Mouse (Mus musculus) olfactory bulb, adult 2 months (tissue): ENCODE results near the gene Cpm.

Source experiments
- CTCF ChIP-seq: fragments of 200-500 bp; IDR thresholded peaks from 2 replicates; pipeline ENCODE4 v1.5.1; 2012; ENCODE audit warnings: low read depth, mild to moderate bottlenecking, low read length, moderate library complexity; ENCODE audit not compliant: insufficient read depth
- POLR2A ChIP-seq: fragments of 200-500 bp; IDR thresholded peaks from 2 replicates; pipeline ENCODE4 v1.6.1; 2012; ENCODE audit warnings: mild to moderate bottlenecking, low read depth, low read length, moderate library complexity; ENCODE audit not compliant: insufficient read depth

DNA sequence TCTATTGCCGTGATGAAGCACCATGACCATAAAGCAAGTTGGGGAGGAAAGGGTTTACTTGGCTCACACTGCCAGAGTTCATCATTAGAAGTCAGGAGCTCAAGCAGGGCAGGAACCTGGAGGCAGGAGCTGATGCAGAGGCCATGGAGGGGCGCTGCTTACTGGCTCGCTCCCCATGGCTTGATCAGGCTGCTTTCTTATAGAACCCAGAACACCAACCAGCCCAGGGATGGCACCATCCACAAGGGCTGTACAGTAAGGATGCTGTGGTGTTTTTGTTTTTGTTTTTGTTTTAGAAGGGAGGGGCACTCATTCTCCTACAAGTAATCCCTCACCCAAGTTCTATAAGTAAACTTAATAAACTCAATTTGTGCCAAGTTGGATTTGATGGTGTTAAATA, 87.4 kb downstream of the Cpm start:
- TF ChIP-seq CTCF (no peak), POLR2A (no peak)
